Mouse (Mus musculus) kidney, adult 2 months (tissue): ENCODE measurements around the gene Plcl1. TPM values are rescaled to one million over a fixed set of nuclear protein-coding genes. Genes with fewer than 3 reads are reported as not detected.
A peak's percentile ranks its signal among the peaks of the same experiment; 100 is the strongest.

Source experiments
- DNase-seq: peaks from one replicate; pipeline ENCODE4 v3.0.0; 2021
- H3K27ac ChIP-seq: fragments of 200-500 bp; 2 replicates; pipeline ENCODE4 v1.5.1; 2012; ENCODE audit warnings: low read depth, low read length, control low read depth, inconsistent platforms; ENCODE audit not compliant: insufficient read depth
- H3K27me3 ChIP-seq: fragments of 200-500 bp; replicated peaks from 2 replicates; pipeline ENCODE4 v1.6.1; 2012; ENCODE audit warnings: mild to moderate bottlenecking, moderate library complexity, low read length, inconsistent platforms; ENCODE audit not compliant: control insufficient read depth, insufficient read depth
- H3K36me3 ChIP-seq: fragments of 200-500 bp; 2 replicates; pipeline ENCODE4 v1.6.1; 2012; ENCODE audit warnings: mild to moderate bottlenecking, moderate library complexity, low read length, inconsistent platforms; ENCODE audit not compliant: control insufficient read depth, insufficient read depth
- H3K4me1 ChIP-seq: fragments of 200-500 bp; 2 replicates; pipeline ENCODE4 v1.6.1; 2011; ENCODE audit warnings: low read length; ENCODE audit not compliant: control insufficient read depth, insufficient read depth
- H3K4me3 ChIP-seq: fragments of 200-500 bp; 2 replicates; pipeline ENCODE4 v1.5.1; 2011; ENCODE audit warnings: mild to moderate bottlenecking, low read depth, low read length, control low read depth; ENCODE audit not compliant: insufficient read depth
- CTCF ChIP-seq: fragments of 200-500 bp; conservative IDR thresholded peaks from 2 replicates; pipeline ENCODE4 v1.5.1; 2011; ENCODE audit warnings: low read depth, mild to moderate bottlenecking, control low read depth, low read length, moderate library complexity, mixed read lengths; ENCODE audit not compliant: insufficient read depth, insufficient read length
- POLR2A ChIP-seq: fragments of 200-500 bp; IDR thresholded peaks from one replicate; pipeline ENCODE4 v1.6.1; 2011; ENCODE audit warnings: low read depth, low read length, control low read depth
- whole genome bisulfite sequencing: fragments of 180-500 bp; shearing (Covaris S2); methylation state at CpG from one replicate; pipeline ENCODE4 v1.1.7; 2018; 5-methylcytosine and 5-hydroxymethylcytosine counted together
- polyA plus RNA-seq: library from polyadenylated mRNA; depleted of rRNA; stranded (reverse); fragments of >200 nt; gene quantifications from 2 replicates; pipeline ENCODE4 v1.2.3, GENCODE M21; 2012

Gene Plcl1
- polyA plus RNA-seq, 1 experiment = 4.2 TPM

DNA sequence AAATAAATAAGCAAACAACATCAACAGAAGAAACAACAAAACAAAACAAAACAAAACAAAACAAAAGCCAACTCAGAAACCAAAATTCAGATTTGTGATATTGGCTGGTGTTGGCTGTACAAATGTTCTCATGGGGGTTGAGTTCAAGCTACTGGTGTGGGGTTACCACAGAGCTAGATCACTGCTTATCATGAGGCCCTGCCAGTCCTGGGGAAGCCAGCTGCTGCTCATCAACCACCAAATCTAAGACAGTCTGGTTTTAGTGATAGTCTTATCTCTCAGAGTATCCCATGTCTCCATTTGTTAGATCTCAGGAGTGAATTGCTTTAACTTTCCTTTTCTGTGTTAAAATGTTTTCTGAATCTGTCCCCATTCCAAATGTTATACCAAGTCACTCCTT lies 166.5 kb downstream of the Plcl1 start:
- Histone ChIP-seq H3K4me1 (peaks cover 4% of the 10 kb centered on the region; the same call in 1 of the 2 replicates), H3K27me3 (no peaks in the 10 kb centered on the region), H3K36me3 (no peaks in the 10 kb centered on the region), H3K27ac (no peak overlapping the region), H3K4me3 (no peak overlapping the region)
- TF ChIP-seq POLR2A (no peak), CTCF (no peak)
- DNase-seq = peak; percentile 13

DNA sequence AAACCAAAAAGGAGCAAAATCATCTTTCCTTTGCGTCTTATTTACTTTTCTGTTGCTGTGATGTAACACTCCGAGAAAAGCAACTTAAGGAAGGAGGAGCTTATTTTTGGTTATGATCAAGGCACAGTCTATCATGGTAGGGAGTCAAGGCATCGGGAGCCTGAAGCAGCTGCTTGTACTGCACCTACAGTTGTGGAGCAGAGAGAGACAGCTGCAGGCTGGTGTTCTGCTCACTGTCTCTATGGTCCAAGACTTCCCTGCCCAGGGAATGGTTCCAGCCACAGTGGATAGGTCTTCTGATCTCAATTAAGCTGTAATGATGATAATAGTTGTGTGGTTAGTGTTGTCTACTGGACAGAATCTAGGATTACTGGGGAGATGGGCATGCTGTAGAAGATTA lies 166.9 kb downstream of the Plcl1 start:
- DNase-seq = no peak
- Histone ChIP-seq H3K4me3 (no peak overlapping the region), H3K27me3 (no peaks in the 10 kb centered on the region), H3K36me3 (no peaks in the 10 kb centered on the region), H3K4me1 (peaks cover 4% of the 10 kb centered on the region; the same call in 1 of the 2 replicates), H3K27ac (no peak overlapping the region)
- TF ChIP-seq CTCF (no peak), POLR2A (no peak)
- WGBS = 86% methylated on average over 3 of the region's 3 CpGs

- H3K27me3 ChIP-seq = no peaks in the 10 kb centered on the region
- TF ChIP-seq CTCF (no peak), POLR2A (no peak)
- H3K4me1 ChIP-seq = peaks cover 4% of the 10 kb centered on the region; the same call in 1 of the 2 replicates
- no peak overlapping the region for H3K27ac ChIP-seq
- no peak overlapping the region for H3K4me3 ChIP-seq
- 38% methylated on average over 2 of the region's 2 CpGs for WGBS
- peak; percentile 24 for DNase-seq
- no peaks in the 10 kb centered on the region for H3K36me3 ChIP-seq
Measured at GRCm38 (mm10) chr1:55575916-55576315, 170.2 kb downstream of the Plcl1 start.

- Histone ChIP-seq H3K27ac (no peak overlapping the region), H3K4me1 (no peaks in the 10 kb centered on the region), H3K36me3 (no peaks in the 10 kb centered on the region), H3K27me3 (no peaks in the 10 kb centered on the region), H3K4me3 (no peak overlapping the region)
- no peak for TF ChIP-seq CTCF
- TF ChIP-seq POLR2A = no peak
- DNase-seq = no peak
- WGBS = 68% methylated on average over 2 of the region's 2 CpGs
Measured at GRCm38 (mm10) chr1:55581752-55582151, 176.0 kb downstream of the Plcl1 start.

- DNase-seq = no peak
- no peaks in the 10 kb centered on the region for H3K27me3 ChIP-seq
- 75% methylated on average over 4 of the region's 4 CpGs for WGBS
- H3K4me1 ChIP-seq = no peaks in the 10 kb centered on the region
- no peak overlapping the region for H3K4me3 ChIP-seq
- TF ChIP-seq CTCF = no peak
- H3K27ac ChIP-seq = no peak overlapping the region
- no peaks in the 10 kb centered on the region for H3K36me3 ChIP-seq
Measured at GRCm38 (mm10) chr1:55585441-55585840, 179.7 kb downstream of the Plcl1 start.

DNA sequence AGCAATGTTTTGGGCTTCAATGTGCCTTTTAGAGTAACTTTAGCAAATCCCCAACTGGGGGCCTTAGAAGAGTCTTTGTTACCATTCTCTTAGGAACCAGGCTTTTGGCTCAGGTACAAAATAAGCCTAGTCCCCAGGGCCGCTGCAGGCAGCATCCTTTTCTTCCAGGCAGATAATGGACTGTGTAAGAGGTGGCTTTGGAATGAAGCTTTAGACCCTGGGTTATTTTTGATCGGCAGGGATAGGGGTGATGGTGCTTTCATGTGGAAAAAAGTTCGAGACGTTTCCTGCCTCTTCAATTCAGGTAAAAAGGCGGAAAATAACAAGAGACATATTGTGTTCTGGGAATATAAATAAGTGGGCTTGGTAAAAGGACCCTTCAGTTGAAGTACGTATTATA lies 182.4 kb downstream of the Plcl1 start:
- Histone ChIP-seq H3K4me3 (no peak overlapping the region), H3K27me3 (no peaks in the 10 kb centered on the region), H3K27ac (no peak overlapping the region), H3K36me3 (no peaks in the 10 kb centered on the region), H3K4me1 (no peaks in the 10 kb centered on the region)
- TF ChIP-seq CTCF (no peak), POLR2A (no peak)
- 71% methylated on average over 6 of the region's 6 CpGs for WGBS
- DNase-seq = no peak

DNA sequence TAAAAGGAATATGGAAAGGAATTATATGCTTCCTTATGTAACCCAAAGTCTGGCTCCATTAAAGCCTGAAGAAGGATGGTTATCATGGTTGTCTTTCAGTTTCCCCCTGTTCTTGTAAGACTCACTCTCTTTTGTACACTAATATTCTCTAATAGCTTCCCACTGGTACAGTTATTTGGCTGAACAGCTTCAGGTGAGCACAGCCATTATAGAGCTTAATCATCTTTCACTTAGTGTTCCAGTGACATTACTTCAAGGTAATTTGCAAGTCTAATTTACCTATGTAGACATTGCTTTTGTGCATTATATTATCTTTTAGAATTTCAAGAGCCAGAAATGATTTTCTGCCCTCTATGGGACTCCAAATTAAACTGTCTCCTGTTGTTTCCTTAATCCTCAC lies 184.3 kb downstream of the Plcl1 start:
- no peak overlapping the region for H3K4me3 ChIP-seq
- no peaks in the 10 kb centered on the region for H3K4me1 ChIP-seq
- no peak overlapping the region for H3K27ac ChIP-seq
- no peaks in the 10 kb centered on the region for H3K27me3 ChIP-seq
- TF ChIP-seq CTCF (no peak), POLR2A (no peak)
- DNase-seq = no peak
- no peaks in the 10 kb centered on the region for H3K36me3 ChIP-seq

DNA sequence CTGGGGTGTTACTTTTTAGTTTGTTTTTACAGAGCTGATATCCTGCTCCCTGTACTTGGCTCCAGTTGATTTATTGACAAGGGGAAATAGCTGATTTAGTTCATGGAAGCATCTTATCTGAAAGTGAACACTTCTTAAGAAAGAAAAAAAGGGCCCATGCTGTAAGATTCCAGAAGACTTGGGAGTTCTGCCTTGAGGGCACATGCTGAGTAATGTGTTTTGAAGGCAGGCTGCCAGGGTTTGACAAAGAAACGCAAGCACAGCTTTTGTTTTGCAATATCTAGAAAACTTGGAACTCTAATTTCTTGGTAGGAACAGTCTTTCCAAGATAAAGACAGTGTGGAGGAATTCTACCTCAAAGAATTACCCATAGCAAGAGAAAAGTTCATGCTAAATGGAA lies 194.8 kb downstream of the Plcl1 start:
- peak; percentile 72 for DNase-seq
- no peak for TF ChIP-seq POLR2A
- TF ChIP-seq CTCF = no peak
- Histone ChIP-seq H3K36me3 (no peaks in the 10 kb centered on the region), H3K4me3 (no peak overlapping the region), H3K27ac (no peak overlapping the region), H3K27me3 (no peaks in the 10 kb centered on the region), H3K4me1 (peaks cover 14% of the 10 kb centered on the region)
- 20% methylated on average over 1 of the region's 1 CpGs for WGBS
